Mouse (Mus musculus) thymus, adult 2 months (tissue): ENCODE data around the gene Prkd3. TPM values are rescaled to one million over a fixed set of nuclear protein-coding genes. Genes with fewer than 3 reads are reported as not detected.
A peak's percentile ranks its signal among the peaks of the same experiment; 100 is the strongest.

Experiments
- DNase-seq: peaks from one replicate; pipeline ENCODE4 v3.0.0; 2021
- H3K27ac ChIP-seq: fragments of 200-500 bp; 2 replicates; pipeline ENCODE4 v1.5.1; 2012; ENCODE audit warnings: low read length, control low read depth; ENCODE audit not compliant: control insufficient read depth, insufficient read depth
- H3K27me3 ChIP-seq: fragments of 200-500 bp; 2 replicates; pipeline ENCODE4 v1.6.1; 2012; ENCODE audit warnings: mild to moderate bottlenecking, low read length, moderate library complexity, mixed read lengths; ENCODE audit not compliant: control insufficient read depth, insufficient read depth
- H3K36me3 ChIP-seq: fragments of 200-500 bp; 2 replicates; pipeline ENCODE4 v1.6.1; 2012; ENCODE audit warnings: mild to moderate bottlenecking, low read length, moderate library complexity; ENCODE audit not compliant: control insufficient read depth, insufficient read depth
- H3K4me1 ChIP-seq: fragments of 200-500 bp; replicated peaks from 2 replicates; pipeline ENCODE4 v1.6.1; 2012; ENCODE audit warnings: low read length; ENCODE audit not compliant: control insufficient read depth, insufficient read depth
- H3K4me3 ChIP-seq: fragments of 200-500 bp; 2 replicates; pipeline ENCODE4 v1.5.1; 2012; ENCODE audit warnings: mild to moderate bottlenecking, low read length, control low read depth, moderate library complexity; ENCODE audit not compliant: control insufficient read depth, insufficient read depth
- CTCF ChIP-seq: fragments of 200-500 bp; IDR thresholded peaks from 2 replicates; pipeline ENCODE4 v1.5.1; 2012; ENCODE audit warnings: mild to moderate bottlenecking, control low read depth, low read length, moderate library complexity, borderline replicate concordance; ENCODE audit not compliant: control insufficient read depth, poor library complexity, insufficient read depth; ENCODE audit errors: extremely low read depth
- POLR2A ChIP-seq: fragments of 200-500 bp; IDR thresholded peaks from 2 replicates; pipeline ENCODE4 v1.6.1; 2012; ENCODE audit warnings: mild to moderate bottlenecking, low read length, control low read depth, moderate library complexity; ENCODE audit not compliant: control insufficient read depth, poor library complexity, insufficient read depth; ENCODE audit errors: extremely low read depth
- WGBS: fragments of 180-500 bp; shearing (Covaris S2); methylation state at CpG from one replicate; pipeline ENCODE4 v1.1.7; 2018; 5-methylcytosine and 5-hydroxymethylcytosine counted together
- polyA plus RNA-seq: library from polyadenylated mRNA; depleted of rRNA; stranded (reverse); fragments of >200 nt; gene quantifications from 2 replicates; pipeline ENCODE4 v1.2.3, GENCODE M21; 2012

Prkd3 gene
- polyA plus RNA-seq, 1 experiment = 16.8 TPM

DNA sequence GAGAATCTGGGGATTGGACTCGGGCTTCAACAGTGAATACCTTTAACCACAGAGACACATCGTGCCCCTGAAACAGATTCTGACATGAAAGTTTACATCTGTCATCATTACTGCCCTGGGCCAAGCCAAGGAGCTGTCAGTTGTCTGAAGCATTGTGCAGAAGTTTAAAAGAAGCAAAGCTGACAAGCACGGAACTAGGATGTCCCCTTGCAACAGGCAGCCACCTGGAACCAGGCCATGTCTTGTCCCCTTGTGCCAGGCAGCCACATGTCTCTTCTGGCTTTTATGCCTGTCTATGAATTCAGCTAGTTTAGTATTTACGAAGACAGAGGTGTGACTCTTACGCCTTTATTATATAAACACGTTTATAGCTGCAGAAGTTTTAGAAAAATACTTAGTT is 37.7 kb upstream of the Prkd3 start:
- H3K36me3 ChIP-seq = no peaks in the 10 kb centered on the region
- DNase-seq = no peak
- H3K4me1 ChIP-seq = no peaks in the 10 kb centered on the region
- H3K27me3 ChIP-seq = no peaks in the 10 kb centered on the region
- TF ChIP-seq CTCF = no peak
- no peak for TF ChIP-seq POLR2A
- H3K27ac ChIP-seq = no peak overlapping the region
- H3K4me3 ChIP-seq = no peak overlapping the region
- 90% methylated on average over 6 of the region's 6 CpGs for WGBS

DNA sequence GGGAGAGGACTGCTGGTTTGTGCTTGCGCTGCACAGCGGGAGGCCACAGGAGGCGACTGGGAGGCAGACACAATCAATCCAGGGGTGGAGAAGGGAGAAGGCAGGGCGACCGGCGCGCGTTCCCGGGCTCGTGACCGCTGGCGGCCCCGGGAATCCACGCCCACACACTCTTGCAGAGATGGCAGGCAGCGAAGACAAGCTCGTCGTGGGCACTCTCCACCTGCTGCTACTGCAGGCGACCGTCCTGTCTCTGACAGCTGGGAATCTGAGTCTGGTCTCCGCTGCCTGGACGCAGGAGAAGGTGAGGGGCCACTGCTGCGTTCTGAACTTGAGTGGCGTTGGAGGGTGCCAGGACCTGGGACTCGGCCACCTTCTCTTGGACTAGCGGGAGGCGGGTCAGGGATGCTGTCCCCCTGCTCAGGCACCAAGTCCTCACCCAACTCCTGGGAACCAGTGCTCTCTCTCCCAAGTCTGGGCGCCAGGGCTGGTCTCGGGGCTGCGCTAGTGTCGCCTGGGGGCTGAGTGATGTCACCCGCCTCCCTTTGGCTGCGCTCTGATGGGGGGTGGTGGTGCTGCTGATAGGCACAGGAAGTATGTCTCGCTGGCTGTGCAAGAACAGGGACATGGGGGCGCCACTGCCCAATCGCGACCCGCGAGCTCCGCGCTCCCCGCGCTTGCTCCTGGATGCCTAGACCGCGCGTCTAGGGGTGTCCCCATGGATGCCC is 31.6 kb upstream of the Prkd3 start:
- no peaks in the 10 kb centered on the region for H3K36me3 ChIP-seq
- peaks cover 6% of the 10 kb centered on the region for H3K4me1 ChIP-seq
- peak overlapping the region; percentile 66 for H3K4me3 ChIP-seq
- peak; percentile 72 for DNase-seq
- H3K27me3 ChIP-seq = no peaks in the 10 kb centered on the region
- H3K27ac ChIP-seq = no peak overlapping the region
- TF ChIP-seq CTCF (0 out of 2 replicates have a peak, but pooled peaks have one; percentile 15), POLR2A (no peak)
- 2% methylated on average over 45 of the region's 45 CpGs for whole genome bisulfite sequencing

DNA sequence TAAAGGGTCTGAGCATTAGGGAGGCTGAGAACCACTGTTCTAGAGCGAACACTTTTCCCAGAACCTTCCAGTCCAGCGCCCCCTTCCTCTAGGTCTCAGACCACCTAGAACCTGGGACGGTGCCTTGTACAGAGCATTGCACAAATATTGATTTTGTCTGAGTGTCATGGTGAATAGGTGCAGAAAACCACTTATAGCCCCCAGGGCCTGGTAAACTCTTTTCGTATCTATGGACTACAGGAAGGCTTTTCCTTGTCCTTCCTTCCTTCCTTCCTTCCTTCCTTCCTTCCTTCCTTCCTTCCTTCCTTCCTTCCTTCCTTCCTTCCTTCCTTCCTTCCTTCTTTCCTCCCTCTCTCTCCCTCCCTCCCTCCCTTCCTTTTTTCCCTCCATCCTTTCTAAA is 31.0 kb upstream of the Prkd3 start, which contains the start of gene Qpct:
TSS of gene Qpct (plus strand) at position 301 of the 400 bp plus-strand sequence.
- DNase-seq = no peak
- H3K27me3 ChIP-seq = no peaks in the 10 kb centered on the region
- H3K4me3 ChIP-seq = peak within 1 kb of the TSS; percentile 66
- TF ChIP-seq POLR2A (no peak), CTCF (no peak)
- no peaks in the 10 kb centered on the region for H3K36me3 ChIP-seq
- no peak within 1 kb of the TSS for H3K27ac ChIP-seq
- peaks cover 6% of the 10 kb centered on the region for H3K4me1 ChIP-seq
- WGBS = 95% methylated on average over 4 of the region's 4 CpGs

DNA sequence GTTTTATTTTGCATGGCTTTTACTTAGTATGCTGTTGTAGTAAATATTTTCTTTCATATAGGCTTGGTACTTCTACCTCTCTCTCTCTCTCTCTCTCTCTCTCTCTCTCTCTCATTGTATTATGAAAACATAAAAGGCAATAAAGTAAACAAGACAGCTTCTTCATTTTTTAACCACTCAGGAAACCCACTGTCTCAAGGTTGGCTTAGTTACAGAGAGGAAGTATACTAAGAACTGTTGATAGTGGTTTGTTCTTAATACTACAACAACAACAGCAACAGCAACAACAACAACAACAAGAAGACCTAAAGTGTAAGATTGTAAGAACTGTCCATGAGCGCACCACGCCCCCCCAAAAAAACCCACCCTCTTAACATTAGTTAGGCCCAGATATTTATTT is 23.1 kb upstream of the Prkd3 start:
- Histone ChIP-seq H3K36me3 (no peaks in the 10 kb centered on the region), H3K27ac (no peak overlapping the region), H3K4me3 (no peak overlapping the region), H3K4me1 (peaks cover 5% of the 10 kb centered on the region), H3K27me3 (no peaks in the 10 kb centered on the region)
- TF ChIP-seq POLR2A (no peak), CTCF (no peak)
- WGBS = 98% methylated on average over 2 of the region's 2 CpGs
- DNase-seq = no peak

DNA sequence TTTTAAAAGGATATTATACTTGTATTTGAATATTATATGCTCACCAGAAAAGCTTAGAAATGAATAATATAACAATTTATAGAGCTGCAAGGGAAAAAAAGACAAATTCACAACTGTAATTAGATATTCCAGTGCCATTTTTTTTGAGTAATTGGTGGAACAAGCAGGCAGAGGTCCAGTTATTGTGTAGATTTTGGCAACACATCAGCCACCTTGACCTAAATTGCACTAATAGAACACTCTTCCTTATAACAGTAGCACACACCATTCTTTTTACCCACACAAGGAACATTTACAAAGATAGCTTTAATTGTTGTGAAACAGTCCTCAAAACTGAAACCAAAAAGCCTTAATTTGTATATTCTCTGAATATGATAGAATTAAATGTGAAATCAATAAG is 19.0 kb upstream of the Prkd3 start:
- no peaks in the 10 kb centered on the region for H3K36me3 ChIP-seq
- no peak overlapping the region for H3K4me3 ChIP-seq
- peaks cover 5% of the 10 kb centered on the region for H3K4me1 ChIP-seq
- H3K27me3 ChIP-seq = no peaks in the 10 kb centered on the region
- no peak overlapping the region for H3K27ac ChIP-seq
- no peak for DNase-seq
- TF ChIP-seq CTCF (no peak), POLR2A (no peak)

DNA sequence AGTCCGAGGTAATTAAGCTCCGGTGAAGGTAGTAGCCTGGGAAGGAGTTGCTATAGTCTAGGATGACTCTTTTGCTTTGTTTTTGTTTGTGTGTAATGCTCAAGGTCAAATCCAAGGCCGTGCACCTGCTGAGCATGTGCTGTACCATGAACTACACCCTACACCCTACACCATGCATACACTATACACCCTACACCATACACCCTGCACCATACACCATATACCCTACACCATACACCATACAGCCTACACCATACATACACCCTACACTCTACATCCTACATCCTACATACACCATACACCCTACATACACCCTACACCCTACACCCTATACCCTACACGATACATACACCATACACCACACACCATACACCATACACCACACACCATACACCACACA is 12.2 kb upstream of the Prkd3 start:
- no peak for TF ChIP-seq POLR2A
- no peak for TF ChIP-seq CTCF
- 96% methylated on average over 4 of the region's 4 CpGs for WGBS
- Histone ChIP-seq H3K4me1 (no peaks in the 10 kb centered on the region), H3K27ac (no peak overlapping the region), H3K27me3 (no peaks in the 10 kb centered on the region), H3K4me3 (no peak overlapping the region), H3K36me3 (no peaks in the 10 kb centered on the region)
- no peak for DNase-seq

DNA sequence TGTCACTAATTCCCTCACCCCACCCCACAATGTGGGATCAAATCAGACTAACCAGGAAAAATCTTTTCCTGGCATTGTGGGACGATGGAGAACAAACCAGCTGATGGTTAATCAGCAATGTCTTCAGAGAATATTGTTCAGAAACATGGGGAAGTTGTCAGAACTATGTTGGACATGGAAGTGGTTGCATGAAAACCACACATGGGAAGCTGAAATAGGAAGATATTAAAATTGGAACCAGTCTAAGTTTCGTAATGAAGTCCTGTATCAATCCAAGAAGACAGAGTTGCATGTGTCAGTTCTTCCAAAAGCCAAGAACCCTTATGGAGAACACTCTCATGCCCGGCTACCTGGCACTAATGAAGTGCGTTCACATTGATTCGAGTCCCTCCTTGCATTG is 11.0 kb upstream of the Prkd3 start:
- Histone ChIP-seq H3K36me3 (no peaks in the 10 kb centered on the region), H3K4me1 (no peaks in the 10 kb centered on the region), H3K4me3 (no peak overlapping the region), H3K27me3 (no peaks in the 10 kb centered on the region), H3K27ac (no peak overlapping the region)
- 81% methylated on average over 5 of the region's 5 CpGs for WGBS
- TF ChIP-seq POLR2A (no peak), CTCF (no peak)
- no peak for DNase-seq
